Mouse (Mus musculus) spleen, adult 18-20 months (tissue): ENCODE data around the gene Fcgr1.
"Not testable (repeated sequence)": the region's sequence is repeated elsewhere in the genome, so short reads cannot be mapped to it uniquely, and the experiment has no call there.

Experiments
- DNase-seq, 2 experiments: peaks; one replicate each; pipeline ENCODE4 v3.0.0; 2022; ENCODE audit warnings: mixed read lengths in 2 of 2

Fcgr1 gene

DNA sequence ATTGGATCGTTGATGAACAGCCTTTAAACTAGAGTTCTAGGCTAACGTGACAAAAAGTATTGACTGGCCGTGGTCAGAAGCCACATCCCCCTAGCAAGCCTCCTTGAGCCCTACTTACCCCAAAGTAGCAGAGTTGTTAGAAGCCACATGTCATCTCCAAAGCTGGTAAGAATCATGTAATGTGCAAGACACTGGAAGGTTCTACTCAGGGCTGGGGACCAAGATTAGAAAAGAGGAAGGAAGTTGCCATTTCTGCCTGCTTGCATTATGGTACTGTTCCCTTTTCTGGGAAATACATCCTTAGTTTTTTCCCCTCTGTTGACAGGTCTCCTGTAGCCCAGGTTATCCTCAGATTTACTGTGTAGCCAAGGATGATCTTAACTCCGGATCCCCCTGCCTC is at the start of gene Fcgr1:
Gene Fcgr1, minus strand, starts transcription at position 183 of the 400 bp plus-strand sequence.
- DNase-seq = no peak

DNA sequence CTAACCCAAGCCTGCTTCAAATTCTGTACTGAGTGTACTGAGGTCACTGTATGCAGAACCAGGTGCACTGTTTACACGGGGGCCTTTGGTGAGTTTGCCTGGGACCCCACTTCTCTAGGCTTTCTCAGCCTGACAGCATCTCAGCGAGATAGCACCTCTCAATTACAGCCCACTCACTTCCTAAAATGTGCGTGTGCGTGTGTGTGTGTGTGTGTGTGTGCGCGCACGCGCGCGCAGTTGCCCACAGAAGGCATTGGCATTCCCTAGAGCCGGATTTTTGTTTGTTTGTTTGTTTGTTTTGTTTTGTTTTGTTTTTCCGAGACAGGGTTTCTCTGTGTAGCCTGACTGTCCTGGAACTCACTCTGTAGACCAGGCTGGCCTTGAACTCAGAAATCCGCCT is 48.9 kb upstream of the Fcgr1 start:
- DNase-seq = not testable (repeated sequence)

- not testable (repeated sequence) for DNase-seq
Observed at GRCm38 (mm10) chr3:96342100-96342499, 48.3 kb upstream of the Fcgr1 start.

DNA sequence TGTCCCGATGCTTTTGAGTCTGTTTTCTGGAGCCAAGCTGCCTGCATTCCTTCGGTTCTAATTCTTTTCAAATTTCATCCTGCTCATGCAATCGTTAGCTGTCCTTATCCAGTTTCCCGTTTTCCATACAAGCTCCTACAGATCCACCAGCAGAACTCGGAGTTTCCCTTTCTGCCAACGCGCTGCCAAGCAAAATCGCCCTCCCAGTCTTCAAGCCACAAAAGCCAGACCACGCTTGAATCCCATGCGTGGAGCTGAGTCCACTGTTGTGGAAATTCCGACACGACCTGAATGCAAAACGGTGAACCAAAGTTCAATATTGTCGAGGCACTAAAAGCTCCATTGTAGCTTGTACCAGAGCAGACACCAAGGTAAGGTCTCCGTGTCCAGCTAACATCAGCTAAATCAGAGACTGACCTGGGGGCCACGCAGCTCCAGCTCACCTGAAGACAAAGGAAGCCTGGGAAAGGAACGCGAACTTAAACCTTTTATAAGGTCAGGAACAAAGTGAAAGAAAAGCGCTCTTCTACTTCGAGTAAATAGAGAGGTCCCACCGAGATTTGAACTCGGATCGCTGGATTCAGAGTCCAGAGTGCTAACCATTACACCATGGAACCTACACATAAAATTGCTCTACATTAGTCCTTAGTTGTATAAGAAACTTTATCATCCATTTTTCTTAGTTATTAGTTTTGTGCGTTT is 47.0 kb upstream of the Fcgr1 start:
- DNase-seq = peak in 1 of 2 experiments; percentile 22

DNA sequence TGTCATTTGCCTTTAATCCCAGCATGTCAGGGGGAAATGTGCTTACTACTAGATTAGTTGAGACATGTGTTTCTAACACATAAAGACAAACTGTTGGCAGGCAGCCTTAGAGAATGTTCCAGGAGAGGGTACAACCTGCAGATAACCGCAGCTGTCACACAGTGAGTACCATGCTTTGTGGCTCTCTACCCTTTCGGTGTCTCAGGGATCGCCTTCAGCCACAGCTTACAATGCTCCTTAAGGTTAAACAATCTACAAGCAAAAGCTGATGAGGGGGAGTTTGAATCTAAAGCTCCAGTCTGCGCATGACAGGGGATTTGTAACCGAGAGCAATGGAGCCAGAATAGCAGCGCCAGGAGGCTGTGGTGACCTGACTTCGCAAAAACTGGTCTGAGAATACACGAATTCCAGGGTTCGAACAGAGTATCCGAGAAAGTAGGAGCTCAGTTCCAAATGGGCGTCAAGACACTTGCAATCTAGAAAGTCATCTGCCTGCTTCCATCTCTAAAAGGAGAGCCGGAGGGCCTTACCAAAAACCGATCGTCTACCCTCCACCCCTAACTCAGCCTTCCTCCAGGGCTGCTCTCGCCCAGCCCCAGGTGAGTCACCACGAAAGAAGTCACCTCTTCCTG is 45.2 kb upstream of the Fcgr1 start:
- DNase-seq = no peak

DNA sequence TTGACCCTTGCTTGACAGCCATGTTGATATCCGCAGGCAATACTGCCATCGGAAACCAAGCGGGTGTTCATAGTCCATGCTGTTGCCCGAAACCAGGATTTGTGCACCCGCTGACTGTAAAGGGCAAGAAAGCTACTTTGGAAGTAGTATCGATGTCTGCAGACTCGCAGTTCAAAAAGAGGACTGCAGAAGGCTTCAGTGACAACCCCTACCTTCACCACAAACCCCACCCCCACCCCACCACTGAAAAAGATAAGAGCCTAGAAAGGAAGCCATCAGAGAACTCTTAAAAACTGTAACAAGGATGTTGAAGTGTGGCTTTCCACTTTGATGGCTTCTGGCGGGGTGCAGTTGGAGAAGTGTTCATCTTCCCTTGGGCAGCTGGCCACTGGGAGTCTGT is 44.3 kb upstream of the Fcgr1 start:
- no peak for DNase-seq

DNA sequence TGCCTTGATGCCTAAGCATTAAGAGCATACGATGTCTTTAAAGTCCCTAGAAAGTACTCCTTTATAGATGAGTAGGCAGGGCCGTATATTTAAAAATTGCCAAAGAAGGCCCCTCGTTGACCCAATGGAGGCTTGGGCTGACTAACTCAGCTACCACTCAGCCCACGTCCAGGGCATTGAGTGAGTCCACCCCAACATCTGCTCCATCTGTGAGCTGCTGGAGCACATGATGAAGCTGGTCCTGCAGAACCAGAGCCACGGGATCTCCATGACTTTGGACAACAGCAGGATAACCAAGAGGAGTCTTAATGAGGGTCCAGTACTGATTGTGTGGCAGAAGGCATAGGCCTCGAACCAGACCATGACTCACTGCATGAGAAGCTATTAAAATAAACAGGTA is 43.5 kb upstream of the Fcgr1 start:
- DNase-seq = no peak

DNA sequence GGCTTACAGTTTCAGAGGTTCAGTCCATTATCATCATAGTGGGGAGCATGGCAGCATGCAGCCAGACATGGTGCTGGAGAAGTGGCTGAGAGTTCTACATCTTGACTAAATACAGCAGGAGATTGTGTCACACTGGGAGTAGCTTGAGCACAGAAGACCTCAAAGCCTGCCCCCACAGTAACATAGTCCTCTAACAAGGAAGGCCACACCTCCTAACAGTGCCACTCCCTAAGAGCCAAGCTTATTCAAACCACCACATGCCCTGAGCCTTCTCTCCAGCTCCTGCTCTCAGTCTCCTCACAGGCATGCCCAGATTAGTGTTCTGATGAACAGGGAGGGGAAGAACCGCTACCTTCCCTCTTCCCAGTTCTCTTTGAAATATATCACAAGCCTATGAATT is 42.9 kb upstream of the Fcgr1 start:
- DNase-seq = no peak

DNA sequence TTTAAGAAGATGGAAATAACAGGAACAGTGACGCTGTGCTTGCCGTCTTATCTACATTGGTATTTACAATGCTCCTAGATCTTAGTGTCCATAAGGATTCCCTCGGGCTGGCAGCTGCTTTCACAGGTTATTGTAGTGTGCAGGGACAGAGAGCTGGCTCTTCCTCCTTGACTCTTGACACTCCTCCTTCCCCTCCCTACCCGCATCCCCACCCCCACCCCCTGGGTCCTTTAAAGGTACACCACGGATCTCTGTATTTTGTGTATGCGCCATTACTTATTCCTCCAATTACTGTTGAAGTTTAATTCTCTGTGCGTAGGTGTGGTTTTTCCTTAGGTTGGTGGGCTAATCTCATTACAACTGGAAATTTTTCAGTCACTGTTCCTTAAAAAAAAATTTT is 41.8 kb upstream of the Fcgr1 start:
- DNase-seq = no peak

DNA sequence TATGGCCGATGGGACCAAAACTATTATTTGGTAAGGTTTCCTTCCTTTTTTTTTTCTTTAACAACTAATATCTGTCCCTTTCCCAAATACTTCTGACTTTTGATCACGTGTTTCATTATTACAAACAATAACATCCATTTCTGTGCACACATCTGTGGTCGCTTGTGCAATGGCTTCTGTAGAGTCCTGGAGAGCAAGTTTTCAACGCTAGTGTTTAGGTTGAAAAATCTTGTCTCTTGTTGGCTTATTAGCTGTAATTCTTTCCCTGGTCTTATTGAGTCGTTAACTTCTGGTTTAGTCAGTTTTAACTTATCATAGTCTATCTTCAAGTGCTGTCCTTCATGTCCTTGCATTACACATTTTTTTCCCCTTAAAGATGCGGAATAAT is 41.4 kb upstream of the Fcgr1 start:
- DNase-seq = no peak

- peak in 1 of 2 experiments; percentile 20 for DNase-seq
Observed at GRCm38 (mm10) chr3:96334175-96335162, 40.7 kb upstream of the Fcgr1 start.

DNA sequence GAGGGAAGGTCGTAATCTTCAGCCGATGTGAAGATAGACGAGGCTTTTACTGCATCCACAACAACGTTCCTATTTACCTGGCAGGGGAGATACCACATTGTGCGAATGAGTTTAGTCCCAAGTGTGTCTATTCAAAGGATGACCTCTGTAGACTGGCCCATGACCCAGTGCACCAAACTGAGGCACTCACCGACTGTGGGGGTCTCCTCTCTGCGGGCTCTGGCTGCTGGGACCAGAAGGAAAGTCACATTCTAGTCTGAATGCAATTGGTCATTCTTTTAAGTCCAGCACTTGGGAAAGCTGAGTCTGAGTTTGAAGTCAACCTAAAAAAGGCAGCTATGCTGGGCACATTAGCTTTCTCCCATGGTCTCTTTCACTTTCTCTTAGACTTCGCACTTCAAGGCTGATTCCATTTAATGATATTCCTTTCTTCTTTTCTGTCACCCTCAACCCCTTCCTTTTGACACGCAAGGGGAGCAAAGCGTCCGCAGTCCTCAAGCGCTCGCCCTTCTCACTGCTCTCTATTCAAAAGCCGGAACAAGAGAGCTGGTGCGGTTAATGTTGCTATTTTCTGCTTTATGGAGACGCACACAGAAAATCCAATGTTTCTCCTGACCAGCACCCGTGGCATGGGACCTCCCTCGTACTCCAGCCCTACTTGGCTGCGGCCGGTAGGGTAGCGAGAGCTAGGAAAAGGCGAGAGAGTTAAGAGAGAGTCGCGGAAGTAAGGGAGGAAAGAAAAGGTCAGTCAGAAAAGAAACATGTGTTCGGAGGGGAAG is 39.8 kb upstream of the Fcgr1 start:
- peak in 1 of 2 experiments; percentile 21 for DNase-seq

DNA sequence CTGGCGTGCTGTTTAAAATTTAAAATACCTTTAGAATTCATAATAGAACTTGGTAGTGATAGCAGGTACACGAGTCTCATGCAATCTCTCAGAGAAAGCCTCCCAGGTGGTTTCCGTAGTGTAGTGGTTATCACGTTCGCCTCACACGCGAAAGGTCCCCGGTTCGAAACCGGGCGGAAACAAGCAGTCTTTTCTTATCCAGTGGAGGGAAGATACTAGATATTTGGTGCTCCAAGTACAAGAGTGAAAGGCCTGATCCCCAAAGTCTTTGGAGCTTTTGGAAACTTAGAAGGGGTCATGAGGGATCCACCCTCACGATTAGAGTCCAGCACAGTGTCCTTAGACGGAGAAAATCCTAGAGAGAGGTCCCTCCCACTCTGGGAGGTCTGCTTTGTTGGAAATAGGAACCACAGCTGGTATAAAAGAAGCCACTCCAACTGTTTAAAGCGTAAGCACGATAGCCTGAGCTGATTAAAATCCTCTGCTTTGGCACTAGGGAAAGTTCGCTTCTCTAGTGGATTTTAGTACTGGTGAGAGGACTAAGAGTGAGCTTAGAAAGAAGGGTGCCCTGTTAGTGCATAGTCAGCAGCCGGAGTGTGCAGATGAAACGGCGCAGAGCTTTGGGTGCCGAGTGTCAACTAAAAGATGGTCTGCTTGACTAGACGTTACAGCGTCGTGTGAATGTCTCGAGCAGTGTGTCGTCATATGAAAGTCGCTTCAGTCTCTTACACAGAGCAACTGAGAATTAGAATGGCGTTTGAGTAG is 39.0 kb upstream of the Fcgr1 start:
- DNase-seq = peak in 1 of 2 experiments; percentile 30

GRCm38 (mm10) chr3:96332000-96332399 is 38.2 kb upstream of the Fcgr1 start:
- DNase-seq = no peak

- no peak for DNase-seq
Observed at GRCm38 (mm10) chr3:96331438-96331837, 37.7 kb upstream of the Fcgr1 start.

DNA sequence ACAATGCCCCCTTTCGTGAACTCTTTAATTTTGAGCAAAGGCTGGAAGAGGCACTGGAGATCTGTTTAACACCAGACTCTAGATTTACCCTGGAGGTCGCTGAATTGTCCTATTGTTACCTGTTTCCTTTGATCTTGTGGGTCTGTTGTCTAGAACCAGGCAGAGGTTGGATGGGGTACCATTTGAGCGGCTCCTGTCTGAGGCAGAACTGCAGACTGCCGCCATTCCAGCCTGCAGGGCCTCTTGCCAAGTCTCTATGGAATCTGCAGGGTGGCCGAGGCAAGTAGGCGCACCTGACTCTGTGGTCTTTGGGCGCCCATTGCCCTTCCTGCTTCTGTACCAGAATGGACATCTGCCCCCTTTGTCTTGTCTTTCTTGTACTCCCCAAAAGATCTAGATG is 36.8 kb upstream of the Fcgr1 start:
- no peak for DNase-seq

- DNase-seq = no peak
Observed at GRCm38 (mm10) chr3:96330181-96330580, 36.4 kb upstream of the Fcgr1 start.

- DNase-seq = no peak
Observed at GRCm38 (mm10) chr3:96328730-96329387, 35.1 kb upstream of the Fcgr1 start.

DNA sequence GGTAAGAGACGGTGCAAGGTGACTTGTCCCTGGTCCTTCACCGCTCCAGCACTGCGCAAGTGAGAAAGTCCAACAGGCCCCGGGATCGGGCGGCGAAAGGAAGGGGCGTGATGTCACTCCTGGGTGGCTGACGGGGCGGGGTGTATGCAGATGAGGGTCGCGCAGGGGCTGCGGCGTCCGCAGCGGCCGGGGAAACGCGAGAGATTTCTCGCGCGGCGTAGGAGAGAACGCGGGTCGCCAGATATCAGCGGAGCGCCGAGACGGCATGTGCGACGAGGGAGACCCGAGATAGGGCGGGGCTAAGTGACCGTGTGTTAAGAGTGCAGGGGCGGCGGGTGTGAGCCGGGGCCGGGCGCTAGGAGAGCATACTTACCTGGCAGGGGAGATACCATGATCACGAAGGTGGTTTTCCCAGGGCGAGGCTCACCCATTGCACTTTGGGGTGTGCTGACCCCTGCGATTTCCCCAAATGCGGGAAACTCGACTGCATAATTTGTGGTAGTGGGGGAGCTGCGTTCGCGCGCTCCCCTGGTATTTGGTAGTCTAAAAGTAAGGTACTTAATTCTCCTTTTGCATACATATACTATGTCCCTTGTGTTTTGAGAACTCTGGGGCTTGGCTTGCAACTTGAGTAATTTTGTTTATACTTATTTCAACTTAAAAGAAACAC is 34.4 kb upstream of the Fcgr1 start:
- peak in 1 of 2 experiments; percentile 31 for DNase-seq

GRCm38 (mm10) chr3:96327647-96328046 is 33.9 kb upstream of the Fcgr1 start:
- DNase-seq = no peak

DNA sequence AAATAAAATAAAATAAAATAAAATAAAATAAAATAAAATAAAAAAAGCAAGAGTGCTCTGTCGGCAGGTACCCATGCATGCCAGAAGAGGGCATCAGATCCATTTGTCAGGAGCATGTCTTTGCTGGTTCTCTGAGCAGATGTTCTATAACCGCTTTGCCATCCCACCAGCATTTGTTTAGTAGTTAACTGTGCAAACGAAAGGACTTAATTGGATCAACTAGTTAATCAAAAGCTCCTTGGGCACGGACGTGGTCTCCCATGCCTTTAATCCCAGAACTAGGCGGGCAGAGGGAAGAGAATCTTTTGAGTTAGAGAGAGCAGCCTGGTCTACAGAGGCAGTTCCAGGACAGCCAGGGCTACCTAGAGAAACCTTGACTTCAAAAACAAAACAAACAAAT is 33.4 kb upstream of the Fcgr1 start:
- peak in 1 of 2 experiments; percentile 19 for DNase-seq
